Mouse (Mus musculus) CD4-positive, CD25-positive, alpha-beta regulatory T cell (primary cell): ENCODE data around the gene Mrpl9. TPM values are rescaled to one million over a fixed set of nuclear protein-coding genes. Genes with fewer than 3 reads are reported as not detected.

Experiments used
- polyA plus RNA-seq: library from polyadenylated mRNA; unstranded; fragments of 100-300 nt; shearing (Covaris generic); gene quantifications from one replicate; pipeline ENCODE4 v1.2.1, GENCODE M21; 2017

Mrpl9 gene
- polyA plus RNA-seq = 58.3 TPM

GRCm38 (mm10) chr3:94442951-94443596, at the start of gene Mrpl9:
TSS of gene Mrpl9 (plus strand) at chr3:94443318.

GRCm38 (mm10) chr3:94398217-94398616, 44.9 kb upstream of the Mrpl9 start, which contains the start of gene Lingo4:
TSS of gene Lingo4 (plus strand) at chr3:94398517.

GRCm38 (mm10) chr3:94413031-94413679, 30.0 kb upstream of the Mrpl9 start, which contains the start of gene Tdrkh:
TSS of gene Tdrkh (plus strand) at chr3:94413273.

GRCm38 (mm10) chr3:94443597-94443964, 463 bp downstream of the Mrpl9 start, which contains the start of gene Oaz3:
TSS of gene Oaz3 (minus strand) at chr3:94443915.

GRCm38 (mm10) chr3:94477981-94478422, 34.9 kb downstream of the Mrpl9 start, which contains the start of gene Celf3:
TSS of gene Celf3 (plus strand) at chr3:94478295.

GRCm38 (mm10) chr3:94480291-94480884, 37.3 kb downstream of the Mrpl9 start, which contains the start of gene Riiad1:
TSS of gene Riiad1 (minus strand) at chr3:94480341.

Other genes with a start within 250 kb of the Mrpl9 start
- gene Gm5286, start 246.6 kb upstream of the Mrpl9 start, polyA plus RNA-seq = not detected
- gene Gm4778, start 179.3 kb upstream of the Mrpl9 start, polyA plus RNA-seq = not detected
- gene Them4, start 133.2 kb upstream of the Mrpl9 start, polyA plus RNA-seq = 9.0 TPM
- gene Them5, start 101.2 kb upstream of the Mrpl9 start, polyA plus RNA-seq = not detected
- gene C2cd4d, start 80.9 kb upstream of the Mrpl9 start, polyA plus RNA-seq = 0.23 TPM
- gene Rorc, start 70.5 kb upstream of the Mrpl9 start, polyA plus RNA-seq = 6.5 TPM
- 0.10 TPM for gene Lingo4, start 44.8 kb upstream of the Mrpl9 start, polyA plus RNA-seq
- gene Tdrkh, start 30.0 kb upstream of the Mrpl9 start, polyA plus RNA-seq = 9.2 TPM
- gene Oaz3, start 597 bp downstream of the Mrpl9 start, polyA plus RNA-seq = 0.96 TPM
- 0.68 TPM for gene Celf3, start 35.0 kb downstream of the Mrpl9 start, polyA plus RNA-seq
- not detected for gene Riiad1, start 37.0 kb downstream of the Mrpl9 start, polyA plus RNA-seq
- 27.0 TPM for gene Snx27, start 139.4 kb downstream of the Mrpl9 start, polyA plus RNA-seq
- gene Gm10972, start 199.8 kb downstream of the Mrpl9 start, polyA plus RNA-seq = not detected
- gene Tuft1, start 215.6 kb downstream of the Mrpl9 start, polyA plus RNA-seq = 2.6 TPM